Mouse (Mus musculus): ENCODE measurements around the gene Rgcc. TPM values are rescaled to one million over a fixed set of nuclear protein-coding genes. Genes with fewer than 3 reads are reported as not detected.
A peak's percentile ranks its signal among the peaks of the same experiment; 100 is the strongest.

Rgcc gene
- polyA plus RNA-seq, 1 experiment from 2014 or later, result 17.0 TPM

GRCm38 (mm10) chr14:79313439-79314175, 12.2 kb upstream of the Rgcc start:
- no peak overlapping the region for H3K4me3 ChIP-seq
- H3K27me3 ChIP-seq (ENCODE audit: insufficient read depth, poor library complexity, severe bottlenecking), result no peaks in the 10 kb centered on the region
- no peak overlapping the region for H3K27ac ChIP-seq
- peaks cover 11% of the 10 kb centered on the region; the same call in 1 of the 2 replicates for H3K4me1 ChIP-seq
- WGBS, result 65% methylated on average over 8 of the region's 8 CpGs
- no peaks in the 10 kb centered on the region for H3K36me3 ChIP-seq
- DNase-seq (ENCODE audit: low spot score), result no peak
- no peaks in the 10 kb centered on the region for H3K9me3 ChIP-seq

GRCm38 (mm10) chr14:79312719-79313118, 11.3 kb upstream of the Rgcc start:
- H3K36me3 ChIP-seq, result no peaks in the 10 kb centered on the region
- peaks cover 17% of the 10 kb centered on the region; the same call in 1 of the 2 replicates for H3K4me1 ChIP-seq
- no peak for DNase-seq (ENCODE audit: low spot score)
- no peak overlapping the region for H3K4me3 ChIP-seq
- no peaks in the 10 kb centered on the region for H3K9me3 ChIP-seq
- H3K27ac ChIP-seq, result no peak overlapping the region
- WGBS, result 77% methylated on average over 4 of the region's 4 CpGs
- no peaks in the 10 kb centered on the region for H3K27me3 ChIP-seq (ENCODE audit: insufficient read depth, poor library complexity, severe bottlenecking)

- H3K9me3 ChIP-seq, result no peaks in the 10 kb centered on the region
- no peak for DNase-seq (ENCODE audit: low spot score)
- no peaks in the 10 kb centered on the region for H3K36me3 ChIP-seq
- peaks cover 17% of the 10 kb centered on the region; the same call in 1 of the 2 replicates for H3K4me1 ChIP-seq
- H3K27me3 ChIP-seq (ENCODE audit: insufficient read depth, poor library complexity, severe bottlenecking), result no peaks in the 10 kb centered on the region
- no peak overlapping the region for H3K4me3 ChIP-seq
- H3K27ac ChIP-seq, result no peak overlapping the region
- 55% methylated on average over 4 of the region's 4 CpGs for WGBS
Measured at GRCm38 (mm10) chr14:79311918-79312454, 10.5 kb upstream of the Rgcc start.

GRCm38 (mm10) chr14:79309115-79309514, 7.7 kb upstream of the Rgcc start:
- no peak for DNase-seq (ENCODE audit: low spot score)
- Histone ChIP-seq H3K4me1 (peaks cover 14% of the 10 kb centered on the region; the same call in 1 of the 2 replicates), H3K27me3 (ENCODE audit: insufficient read depth, poor library complexity, severe bottlenecking) (no peaks in the 10 kb centered on the region), H3K9me3 (no peaks in the 10 kb centered on the region), H3K4me3 (no peak overlapping the region), H3K27ac (no peak overlapping the region), H3K36me3 (no peaks in the 10 kb centered on the region)
- 45% methylated on average over 4 of the region's 4 CpGs for WGBS

- DNase-seq (ENCODE audit: low spot score), result no peak
- H3K27me3 ChIP-seq (ENCODE audit: insufficient read depth, poor library complexity, severe bottlenecking), result peaks cover 2% of the 10 kb centered on the region; the same call in 1 of the 2 replicates
- 46% methylated on average over 4 of the region's 4 CpGs for WGBS
- H3K4me1 ChIP-seq, result peaks cover 13% of the 10 kb centered on the region; the same call in 1 of the 2 replicates
- no peak overlapping the region for H3K4me3 ChIP-seq
- no peaks in the 10 kb centered on the region for H3K36me3 ChIP-seq
- no peaks in the 10 kb centered on the region for H3K9me3 ChIP-seq
- H3K27ac ChIP-seq, result no peak overlapping the region
Measured at GRCm38 (mm10) chr14:79308364-79308763, 6.9 kb upstream of the Rgcc start.

- WGBS, result 36% methylated on average over 5 of the region's 5 CpGs
- no peak overlapping the region for H3K27ac ChIP-seq
- H3K4me3 ChIP-seq, result no peak overlapping the region
- 0 out of 2 replicates have a peak, but pooled peaks cover 9% of the 10 kb centered on the region for H3K4me1 ChIP-seq
- peaks cover 6% of the 10 kb centered on the region; the same call in 1 of the 2 replicates for H3K27me3 ChIP-seq (ENCODE audit: insufficient read depth, poor library complexity, severe bottlenecking)
- no peaks in the 10 kb centered on the region for H3K9me3 ChIP-seq
- DNase-seq (ENCODE audit: low spot score), result no peak
- H3K36me3 ChIP-seq, result no peaks in the 10 kb centered on the region
Measured at GRCm38 (mm10) chr14:79307908-79308307, 6.5 kb upstream of the Rgcc start.

- Histone ChIP-seq H3K27me3 (ENCODE audit: insufficient read depth, poor library complexity, severe bottlenecking) (peaks cover 14% of the 10 kb centered on the region), H3K4me3 (no peak overlapping the region), H3K4me1 (0 out of 2 replicates have a peak, but pooled peaks cover 9% of the 10 kb centered on the region), H3K36me3 (no peaks in the 10 kb centered on the region), H3K27ac (no peak overlapping the region), H3K9me3 (no peaks in the 10 kb centered on the region)
- no peak for DNase-seq (ENCODE audit: low spot score)
- WGBS, result 82% methylated on average over 7 of the region's 7 CpGs
Measured at GRCm38 (mm10) chr14:79307138-79307537, 5.7 kb upstream of the Rgcc start.

GRCm38 (mm10) chr14:79304873-79305464, 3.5 kb upstream of the Rgcc start:
- no peak overlapping the region for H3K4me3 ChIP-seq
- no peak overlapping the region for H3K27ac ChIP-seq
- no peaks in the 10 kb centered on the region for H3K36me3 ChIP-seq
- H3K27me3 ChIP-seq (ENCODE audit: insufficient read depth, poor library complexity, severe bottlenecking), result peaks cover 26% of the 10 kb centered on the region
- peaks cover 28% of the 10 kb centered on the region for H3K4me1 ChIP-seq
- WGBS, result 84% methylated on average over 6 of the region's 6 CpGs
- no peaks in the 10 kb centered on the region for H3K9me3 ChIP-seq
- DNase-seq (ENCODE audit: low spot score), result no peak

- Histone ChIP-seq H3K27me3 (ENCODE audit: insufficient read depth, poor library complexity, severe bottlenecking) (peaks cover 40% of the 10 kb centered on the region), H3K4me1 (peaks cover 39% of the 10 kb centered on the region), H3K9me3 (no peaks in the 10 kb centered on the region), H3K36me3 (no peaks in the 10 kb centered on the region), H3K27ac (no peak overlapping the region), H3K4me3 (no peak overlapping the region)
- 65% methylated on average over 2 of the region's 2 CpGs for WGBS
- DNase-seq (ENCODE audit: low spot score), result no peak
Measured at GRCm38 (mm10) chr14:79303150-79303549, 1.7 kb upstream of the Rgcc start.

- H3K4me1 ChIP-seq, result peaks cover 43% of the 10 kb centered on the region
- H3K27me3 ChIP-seq (ENCODE audit: insufficient read depth, poor library complexity, severe bottlenecking), result peaks cover 40% of the 10 kb centered on the region
- DNase-seq (ENCODE audit: low spot score), result peak; percentile 78
Measured at GRCm38 (mm10) chr14:79300641-79301350, 649 bp downstream of the Rgcc start.

GRCm38 (mm10) chr14:79299796-79300195, 1.6 kb downstream of the Rgcc start:
- peaks cover 40% of the 10 kb centered on the region for H3K27me3 ChIP-seq (ENCODE audit: insufficient read depth, poor library complexity, severe bottlenecking)
- no peak overlapping the region for H3K27ac ChIP-seq

More at GRCm38 (mm10) chr14:79300641-79301350, 649 bp downstream of the Rgcc start:
- peak overlapping the region; percentile 83 for H3K27ac ChIP-seq
- 2% methylated on average over 52 of the region's 52 CpGs for whole genome bisulfite sequencing
- H3K36me3 ChIP-seq, result no peaks in the 10 kb centered on the region
- no peaks in the 10 kb centered on the region for H3K9me3 ChIP-seq
- H3K4me3 ChIP-seq, result peak overlapping the region; percentile 67

GRCm38 (mm10) chr14:79299230-79299629, 2.2 kb downstream of the Rgcc start:
- DNase-seq (ENCODE audit: low spot score), result no peak
- Histone ChIP-seq H3K4me1 (peaks cover 43% of the 10 kb centered on the region), H3K27me3 (ENCODE audit: insufficient read depth, poor library complexity, severe bottlenecking) (peaks cover 40% of the 10 kb centered on the region), H3K27ac (no peak overlapping the region), H3K4me3 (no peak overlapping the region), H3K9me3 (no peaks in the 10 kb centered on the region), H3K36me3 (no peaks in the 10 kb centered on the region)
- 51% methylated on average over 4 of the region's 4 CpGs for WGBS

More at GRCm38 (mm10) chr14:79299796-79300195, 1.6 kb downstream of the Rgcc start:
- no peak for DNase-seq (ENCODE audit: low spot score)
- H3K4me1 ChIP-seq, result peaks cover 43% of the 10 kb centered on the region
- H3K9me3 ChIP-seq, result no peaks in the 10 kb centered on the region
- peak overlapping the region; percentile 67 for H3K4me3 ChIP-seq
- no peaks in the 10 kb centered on the region for H3K36me3 ChIP-seq
- WGBS, result 24% methylated on average over 6 of the region's 6 CpGs
